In genomic region chr8:91819778-91820177, GRCm38 (mm10) we compare ENCODE assay signal across 15 mouse cellular contexts. TPM values are rescaled to one million over a fixed set of nuclear protein-coding genes. Genes with fewer than 3 reads are reported as not detected.
"Had no signal": no experiment of that assay in that cellular context is flagged by ENCODE, and none has a peak within 500 bp of the region (broad histone marks: within the 10 kb centered on the region; RNA-seq: fewer than 3 reads in every experiment).

No protein-coding gene starts in this region.

- H3K4me2 ChIP-seq: liver, embryonic 11.5 days; liver, embryonic 15.5 days; lung, embryonic 15.5 days; midbrain, embryonic 12.5 days; stomach, embryonic 15.5 days had no signal

- H3K4me3 ChIP-seq: left cerebral cortex, adult 2 months; limb, embryonic 10.5 days; liver, embryonic 15.5 days; lung, embryonic 15.5 days; megakaryocyte, embryonic 14.5 days; midbrain, embryonic 12.5 days; stomach, embryonic 15.5 days had no signal

- DNase-seq: kidney, adult 18-20 months; kidney, postnatal 25 days; right cerebral cortex, postnatal 14 days; thymus, adult 2 months; thymus, postnatal 25 days had no signal

- H3K4me1 ChIP-seq: liver, embryonic 15.5 days; megakaryocyte, embryonic 14.5 days; stomach, embryonic 15.5 days had no signal

- H3K9ac ChIP-seq: liver, embryonic 15.5 days; lung, embryonic 15.5 days; midbrain, embryonic 12.5 days; stomach, embryonic 15.5 days had no signal

- ATAC-seq: midbrain, embryonic 16.5 days had no signal

- H3K36me3 ChIP-seq: limb, embryonic 10.5 days; liver, embryonic 15.5 days; lung, embryonic 15.5 days; midbrain, embryonic 12.5 days; stomach, embryonic 15.5 days had no signal

- H3K9me3 ChIP-seq: limb, embryonic 10.5 days; liver, embryonic 15.5 days; lung, embryonic 15.5 days; megakaryocyte, embryonic 14.5 days; midbrain, embryonic 12.5 days; stomach, embryonic 15.5 days had no signal

- H3K27ac ChIP-seq: left cerebral cortex, adult 2 months; limb, embryonic 10.5 days; liver, embryonic 15.5 days; lung, embryonic 15.5 days; macrophage; midbrain, embryonic 12.5 days; stomach, embryonic 15.5 days had no signal

- H3K27me3 ChIP-seq: stomach, embryonic 15.5 days had no signal

RNA-seq across cellular contexts. Expression of gene Irx3, which starts 17.9 kb away (rescaled TPM):
- polyA plus RNA-seq: macrophage had no signal
